Mouse (Mus musculus): ENCODE results near the gene Ctnna3. TPM values are rescaled to one million over a fixed set of nuclear protein-coding genes. Genes with fewer than 3 reads are reported as not detected.
"Not testable (repeated sequence)": the region's sequence is repeated elsewhere in the genome, so short reads cannot be mapped to it uniquely, and the experiment has no call there.

Gene Ctnna3
- 0.17 TPM for polyA plus RNA-seq (2012; fragmentation: generic; extraction: Trizol)

- no peaks in the 10 kb centered on the region for H3K79me2 ChIP-seq (ENCODE audit: control insufficient read depth, insufficient read depth)
- peak within 1 kb of the TSS; percentile 28 for H3ac ChIP-seq (ENCODE audit: control insufficient read depth, insufficient read length)
- H3K27me3 ChIP-seq (ENCODE audit: control insufficient read depth, insufficient read depth, insufficient read length) = no peaks in the 10 kb centered on the region
- no peak for TF ChIP-seq MAX (IDR thresholded peaks at IDR 0.05; ENCODE audit: low read depth)
- TF ChIP-seq MYOD1 (IDR thresholded peaks at IDR 0.05; ENCODE audit: control insufficient read depth in 1 of 3, insufficient read length in 2 of 3, low read depth in 2 of 3) = no peak
- TF ChIP-seq TCF12 (IDR thresholded peaks at IDR 0.05; ENCODE audit: insufficient read depth, poor library complexity, severe bottlenecking) = no peak
- peak; percentile 36 for TF ChIP-seq SRF (IDR thresholded peaks at IDR 0.05; ENCODE audit: control insufficient read depth, insufficient read length, low read depth)
- TF ChIP-seq REST (IDR thresholded peaks at IDR 0.05; ENCODE audit: insufficient read depth, insufficient read length) = no peak
- TF ChIP-seq POLR2A (IDR thresholded peaks at IDR 0.05; ENCODE audit: insufficient read length, low read depth) = no peak
- TF ChIP-seq USF1 (IDR thresholded peaks at IDR 0.05; ENCODE audit: low read depth) = peak; percentile 90
- peak; percentile 97 for TF ChIP-seq E2F4 (IDR thresholded peaks at IDR 0.05; ENCODE audit: insufficient read depth)
- TF ChIP-seq TCF3 (IDR thresholded peaks at IDR 0.05; ENCODE audit: insufficient read length, low read depth) = no peak
- no peak for TF ChIP-seq POLR2AphosphoS2 (IDR thresholded peaks at IDR 0.05; ENCODE audit: insufficient read length, low read depth)
- TF ChIP-seq MYOG (IDR thresholded peaks at IDR 0.05; ENCODE audit: control insufficient read depth in 1 of 3, insufficient read depth in 1 of 3, insufficient read length in 2 of 3, low read depth in 2 of 3) = no peak
- TF ChIP-seq CEBPB (IDR thresholded peaks at IDR 0.05; ENCODE audit: insufficient read depth, poor library complexity, severe bottlenecking) = no peak
- peak within 1 kb of the TSS; percentile 99 for H3K4me2 ChIP-seq (ENCODE audit: low read depth)
- H3K4me3 ChIP-seq = peak within 1 kb of the TSS; percentile 70
- H3K36me3 ChIP-seq (ENCODE audit: control insufficient read depth, insufficient read depth) = no peaks in the 10 kb centered on the region
These were observed at the start of gene Ctnna3 for GRCm38 (mm10) chr10:63429785-63430305. TSS of gene Ctnna3 (plus strand) at chr10:63430098.

GRCm38 (mm10) chr10:63381498-63382280 lies 48.2 kb upstream of the Ctnna3 start, which contains the start of gene Sirt1:
TSS of gene Sirt1 (minus strand) at chr10:63381704.
- Histone ChIP-seq H3K79me2 (ENCODE audit: control insufficient read depth, insufficient read depth) (no peaks in the 10 kb centered on the region), H3K4me3 (peak within 1 kb of the TSS; percentile 35), H3K36me3 (ENCODE audit: control insufficient read depth, insufficient read depth) (no peaks in the 10 kb centered on the region), H3K27me3 (ENCODE audit: control insufficient read depth, insufficient read depth, insufficient read length) (no peaks in the 10 kb centered on the region), H3K4me2 (ENCODE audit: low read depth) (peak within 1 kb of the TSS; percentile 94), H3ac (ENCODE audit: control insufficient read depth, insufficient read length) (no peak within 1 kb of the TSS)
- no peak for TF ChIP-seq TCF12 (IDR thresholded peaks at IDR 0.05; ENCODE audit: insufficient read depth, poor library complexity, severe bottlenecking)
- TF ChIP-seq TCF3 (IDR thresholded peaks at IDR 0.05; ENCODE audit: insufficient read length, low read depth) = no peak
- no peak for TF ChIP-seq MAX (IDR thresholded peaks at IDR 0.05; ENCODE audit: low read depth)
- no peak for TF ChIP-seq CEBPB (IDR thresholded peaks at IDR 0.05; ENCODE audit: insufficient read depth, poor library complexity, severe bottlenecking)
- no peak for TF ChIP-seq USF1 (IDR thresholded peaks at IDR 0.05; ENCODE audit: low read depth)
- TF ChIP-seq POLR2A (IDR thresholded peaks at IDR 0.05; ENCODE audit: insufficient read length, low read depth) = no peak
- no peak for TF ChIP-seq MYOD1 (IDR thresholded peaks at IDR 0.05; ENCODE audit: control insufficient read depth in 1 of 3, insufficient read length in 2 of 3, low read depth in 2 of 3)
- TF ChIP-seq POLR2AphosphoS2 (IDR thresholded peaks at IDR 0.05; ENCODE audit: insufficient read length, low read depth) = no peak
- TF ChIP-seq REST (IDR thresholded peaks at IDR 0.05; ENCODE audit: insufficient read depth, insufficient read length) = no peak
- TF ChIP-seq SRF (IDR thresholded peaks at IDR 0.05; ENCODE audit: control insufficient read depth, insufficient read length, low read depth) = no peak
- no peak for TF ChIP-seq MYOG (IDR thresholded peaks at IDR 0.05; ENCODE audit: control insufficient read depth in 1 of 3, insufficient read depth in 1 of 3, insufficient read length in 2 of 3, low read depth in 2 of 3)
- TF ChIP-seq E2F4 (IDR thresholded peaks at IDR 0.05; ENCODE audit: insufficient read depth) = no peak

GRCm38 (mm10) chr10:63382372-63383279 lies 47.3 kb upstream of the Ctnna3 start, which contains the start of gene Dnajc12:
TSS of gene Dnajc12 (plus strand) at chr10:63382443.
- Histone ChIP-seq H3K36me3 (ENCODE audit: control insufficient read depth, insufficient read depth) (no peaks in the 10 kb centered on the region), H3K27me3 (ENCODE audit: control insufficient read depth, insufficient read depth, insufficient read length) (no peaks in the 10 kb centered on the region), H3K4me2 (ENCODE audit: low read depth) (peak within 1 kb of the TSS; percentile 94), H3K4me3 (peak within 1 kb of the TSS; percentile 35), H3K79me2 (ENCODE audit: control insufficient read depth, insufficient read depth) (no peaks in the 10 kb centered on the region), H3ac (ENCODE audit: control insufficient read depth, insufficient read length) (no peak within 1 kb of the TSS)
- TF ChIP-seq POLR2A (IDR thresholded peaks at IDR 0.05; ENCODE audit: insufficient read length, low read depth) (peak; percentile 85), POLR2AphosphoS2 (IDR thresholded peaks at IDR 0.05; ENCODE audit: insufficient read length, low read depth) (peak; percentile 89), TCF3 (IDR thresholded peaks at IDR 0.05; ENCODE audit: insufficient read length, low read depth) (no peak), MYOD1 (IDR thresholded peaks at IDR 0.05; ENCODE audit: control insufficient read depth in 1 of 3, insufficient read length in 2 of 3, low read depth in 2 of 3) (peak in 2 of 3 experiments; percentile 8 to 40)

- H3K27me3 ChIP-seq (ENCODE audit: control insufficient read depth, insufficient read depth, insufficient read length); H3ac ChIP-seq (ENCODE audit: control insufficient read depth, insufficient read length); H3K79me2 ChIP-seq (ENCODE audit: control insufficient read depth, insufficient read depth); H3K36me3 ChIP-seq (ENCODE audit: control insufficient read depth, insufficient read depth): not testable (repeated sequence)
- peak overlapping the region; percentile 17 for H3K4me3 ChIP-seq
- peak overlapping the region; percentile 79 for H3K4me2 ChIP-seq (ENCODE audit: low read depth)
These were observed 44.0 kb upstream of the Ctnna3 start for GRCm38 (mm10) chr10:63385897-63386296.

Measured in myocyte (in vitro differentiated cells).